Mouse (Mus musculus) adrenal gland, postnatal 36 days (tissue): ENCODE results near the gene Ncapd2. TPM values are rescaled to one million over a fixed set of nuclear protein-coding genes. Genes with fewer than 3 reads are reported as not detected.

Experiments
- DNase-seq, 2 experiments: peaks; one replicate each; pipeline ENCODE4 v3.0.0; 2021; ENCODE audit warnings: mixed read lengths in 1 of 2
- total RNA-seq, 2 experiments: library from RNA; stranded (reverse); gene quantifications; 2 replicates each; pipeline ENCODE4 v1.2.3; 2021

Ncapd2 gene
- total RNA-seq, 2 experiments from 2014 or later: 18.5 to 25.6 TPM

- peak in 1 of 2 experiments; percentile 39 for DNase-seq
Measured at GRCm38 (mm10) chr6:125148926-125149568, 42.5 kb downstream of the Ncapd2 start.

- DNase-seq: peak; percentile 43 to 61
Measured at GRCm38 (mm10) chr6:125148251-125148925, 43.1 kb downstream of the Ncapd2 start.

GRCm38 (mm10) chr6:125147329-125147728 is 44.2 kb downstream of the Ncapd2 start:
- no peak for DNase-seq

GRCm38 (mm10) chr6:125146797-125147196 is 44.7 kb downstream of the Ncapd2 start:
- peak; percentile 73 to 79 for DNase-seq

GRCm38 (mm10) chr6:125146148-125146547 is 45.4 kb downstream of the Ncapd2 start:
- DNase-seq: no peak

GRCm38 (mm10) chr6:125145479-125145951 is 46.0 kb downstream of the Ncapd2 start:
- DNase-seq: peak in 1 of 2 experiments; percentile 44

GRCm38 (mm10) chr6:125145001-125145400 is 46.5 kb downstream of the Ncapd2 start, which contains the start of gene Iffo1:
Iffo1 (plus strand) TSS chr6:125145241.
- DNase-seq: peak; percentile 91 to 92

- no peak for DNase-seq
Measured at GRCm38 (mm10) chr6:125143904-125144303, 47.6 kb downstream of the Ncapd2 start.

- DNase-seq: no peak
Measured at GRCm38 (mm10) chr6:125143128-125143527, 48.4 kb downstream of the Ncapd2 start.

GRCm38 (mm10) chr6:125142436-125142835 is 49.1 kb downstream of the Ncapd2 start:
- no peak for DNase-seq

- no peak for DNase-seq
Measured at GRCm38 (mm10) chr6:125139747-125140146, 51.8 kb downstream of the Ncapd2 start.

GRCm38 (mm10) chr6:125137002-125137671 is 54.4 kb downstream of the Ncapd2 start:
- peak in 1 of 2 experiments; percentile 58 for DNase-seq

GRCm38 (mm10) chr6:125132470-125132869 is 59.0 kb downstream of the Ncapd2 start:
- DNase-seq: no peak

GRCm38 (mm10) chr6:125131302-125132156 is 60.0 kb downstream of the Ncapd2 start, which contains the start of gene Nop2:
Nop2 (plus strand) TSS chr6:125131909.
- peak; percentile 90 to 93 for DNase-seq

- DNase-seq: no peak
Measured at GRCm38 (mm10) chr6:125129710-125130402, 61.6 kb downstream of the Ncapd2 start.

GRCm38 (mm10) chr6:125128724-125129123 is 62.8 kb downstream of the Ncapd2 start:
- no peak for DNase-seq

- no peak for DNase-seq
Measured at GRCm38 (mm10) chr6:125119387-125119786, 72.1 kb downstream of the Ncapd2 start.
